Mouse (Mus musculus) fat pad, adult 2 months (tissue): ENCODE data around the gene Ssr2.

Experiments used
- DNase-seq: peaks from one replicate; pipeline ENCODE4 v3.0.0-alpha.2; 2011; ENCODE audit warnings: low read depth, low spot score; ENCODE audit errors: extremely low read depth

The Ssr2 gene

GRCm38 (mm10) chr3:88541622-88542401 lies 33.9 kb upstream of the Ssr2 start:
- DNase-seq: no peak

GRCm38 (mm10) chr3:88542486-88542885 lies 33.2 kb upstream of the Ssr2 start:
- DNase-seq: no peak

DNA sequence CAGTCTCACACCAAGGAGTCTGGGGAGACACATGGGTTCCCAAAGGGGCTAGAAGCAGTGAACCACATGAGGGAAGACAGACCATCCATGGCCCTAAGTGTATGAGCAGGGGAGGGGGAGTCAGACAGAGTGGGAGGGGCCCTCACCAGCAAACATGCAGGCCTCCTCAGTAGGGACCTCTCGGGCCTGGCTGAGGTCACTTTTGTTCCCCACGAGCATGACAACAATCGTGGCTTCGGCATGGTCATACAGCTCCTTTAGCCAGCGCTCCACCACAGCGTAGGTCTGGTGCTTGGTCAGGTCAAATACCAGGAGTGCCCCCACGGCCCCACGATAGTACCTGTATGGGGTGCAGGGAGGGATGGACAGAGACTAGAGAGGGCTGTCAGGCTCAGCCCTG lies 32.5 kb upstream of the Ssr2 start:
- DNase-seq: no peak

DNA sequence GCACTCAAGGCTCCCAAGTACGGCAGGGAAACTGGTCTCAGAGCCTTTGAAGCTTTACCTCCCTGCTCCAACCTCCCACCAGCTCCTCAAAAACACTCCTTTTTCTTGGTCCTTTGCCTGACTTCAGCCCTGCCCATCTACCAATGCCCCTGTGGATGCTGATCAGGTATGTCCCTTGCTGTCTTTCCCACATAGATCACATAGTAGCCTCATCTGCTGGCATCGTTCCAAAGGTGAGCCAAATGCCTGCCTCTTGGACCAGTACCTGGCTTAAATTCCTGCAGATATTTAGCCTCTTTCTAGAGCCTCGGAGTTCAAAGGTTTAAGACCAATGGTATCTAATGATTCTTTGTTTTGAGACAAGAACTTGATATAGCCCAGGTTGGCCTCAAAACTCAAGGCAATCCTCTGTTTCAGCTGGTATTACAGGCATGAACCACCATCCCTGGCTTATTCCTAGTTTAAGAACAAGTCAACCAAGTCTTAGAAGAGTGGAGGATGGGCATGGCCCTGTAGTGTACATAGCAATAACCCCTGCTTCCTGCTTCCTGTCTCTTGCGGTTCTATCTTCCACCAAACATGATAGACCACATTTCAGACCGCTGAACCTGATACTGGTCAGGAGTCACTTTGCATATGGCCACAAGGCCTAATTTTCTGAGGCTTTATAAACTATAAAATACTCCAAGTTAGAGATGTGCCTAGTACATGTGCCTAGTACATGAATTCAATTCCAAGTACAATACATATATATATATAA lies 31.8 kb upstream of the Ssr2 start:
- DNase-seq: no peak

- no peak for DNase-seq
These were observed 31.2 kb upstream of the Ssr2 start for GRCm38 (mm10) chr3:88544514-88544913.

GRCm38 (mm10) chr3:88544955-88545591 lies 30.6 kb upstream of the Ssr2 start:
- no peak for DNase-seq

- DNase-seq: no peak
These were observed 28.8 kb upstream of the Ssr2 start for GRCm38 (mm10) chr3:88546674-88547418.

DNA sequence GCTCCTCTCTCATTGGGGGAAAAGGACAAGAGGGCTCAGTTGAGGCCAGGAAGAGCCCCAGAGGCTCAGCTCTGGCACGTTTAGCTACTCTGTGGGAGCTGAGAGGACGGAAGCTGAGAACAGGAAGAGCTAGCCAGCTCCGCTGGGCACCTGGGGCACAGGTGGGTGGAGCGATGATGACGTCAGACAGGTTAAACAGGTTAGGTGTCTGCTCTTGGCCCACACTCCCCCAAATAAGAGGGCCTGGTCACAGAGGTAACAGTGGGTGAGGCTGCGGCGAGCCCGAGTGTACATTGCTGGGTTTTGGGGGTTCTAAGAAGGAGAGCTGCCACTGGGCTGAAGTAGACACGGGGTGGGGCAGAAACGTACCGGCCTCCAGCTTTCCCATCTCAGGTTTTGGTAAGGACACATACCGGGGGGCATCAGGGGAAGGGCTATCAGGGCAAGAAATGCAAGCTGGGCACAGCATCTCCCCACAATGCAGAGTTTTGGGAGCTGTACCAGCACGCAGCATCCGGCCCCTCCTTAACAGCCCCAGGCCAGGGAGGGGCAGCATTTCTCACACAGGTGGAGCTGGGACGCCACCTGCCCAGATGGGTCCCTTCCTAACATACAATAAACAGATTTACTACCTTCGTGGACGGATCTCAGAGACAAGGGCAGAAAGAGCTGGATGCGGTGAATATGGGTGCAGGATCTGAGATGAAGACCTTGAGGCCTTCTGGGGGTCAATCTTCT lies 27.3 kb upstream of the Ssr2 start, which contains the start of gene Rab25:
Gene Rab25, minus strand, starts transcription at position 121 of the 738 bp plus-strand sequence.
- DNase-seq: peak; percentile 76

DNA sequence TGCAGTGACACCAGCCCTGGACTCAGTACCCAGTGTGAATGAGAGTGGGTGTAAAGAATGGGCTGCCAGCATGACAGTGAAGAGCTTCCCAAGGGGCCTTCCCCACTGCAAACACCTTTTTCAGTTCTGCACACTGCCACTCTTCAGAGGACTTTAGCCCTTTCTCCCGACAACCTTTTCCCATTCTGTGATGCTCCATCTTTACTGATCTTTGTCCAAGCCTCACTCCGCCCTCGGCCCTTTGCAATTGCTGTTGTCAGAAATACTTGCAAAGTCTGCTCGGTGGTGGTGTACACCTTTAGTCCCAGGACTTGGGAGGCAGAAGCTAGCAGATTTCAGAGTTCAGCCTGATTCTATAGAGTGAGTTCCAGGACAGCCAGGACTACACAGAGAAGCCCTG lies 24.1 kb upstream of the Ssr2 start:
- DNase-seq: no peak

DNA sequence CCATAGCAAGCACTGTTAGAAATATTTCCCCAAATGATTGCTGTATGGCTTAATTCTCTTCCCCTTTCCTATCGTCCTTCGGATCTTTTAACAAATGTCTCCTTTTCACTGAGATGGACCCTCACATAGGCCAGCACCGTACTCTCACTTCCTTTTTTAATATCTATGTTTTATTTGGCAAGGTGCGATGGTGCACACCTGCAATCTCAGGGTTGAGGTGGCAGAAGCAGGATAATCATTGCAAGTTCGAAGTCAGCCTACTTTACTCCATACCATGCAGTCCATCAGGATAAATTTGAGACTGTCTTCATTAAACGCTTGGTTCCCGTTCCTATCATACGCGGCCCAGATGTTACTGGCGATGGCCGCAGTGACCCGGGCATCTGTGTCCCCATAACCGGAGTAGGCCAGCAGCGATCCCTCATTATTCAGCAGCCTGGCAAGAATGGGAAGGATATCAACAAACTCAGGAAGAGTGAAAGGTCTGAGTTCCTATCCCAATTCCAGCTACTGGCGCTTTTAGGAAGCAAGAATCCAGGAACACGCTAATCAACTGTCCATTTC lies 23.5 kb upstream of the Ssr2 start:
- DNase-seq: no peak

GRCm38 (mm10) chr3:88552676-88553524 lies 22.8 kb upstream of the Ssr2 start, which contains the start of gene Lamtor2:
Gene Lamtor2, minus strand, starts transcription at chr3:88553074.
- DNase-seq: peak; percentile 80

- DNase-seq: no peak
These were observed 22.2 kb upstream of the Ssr2 start, which contains the start of gene Ubqln4 for GRCm38 (mm10) chr3:88553525-88553879. Gene Ubqln4, plus strand, starts transcription at chr3:88553758.

DNA sequence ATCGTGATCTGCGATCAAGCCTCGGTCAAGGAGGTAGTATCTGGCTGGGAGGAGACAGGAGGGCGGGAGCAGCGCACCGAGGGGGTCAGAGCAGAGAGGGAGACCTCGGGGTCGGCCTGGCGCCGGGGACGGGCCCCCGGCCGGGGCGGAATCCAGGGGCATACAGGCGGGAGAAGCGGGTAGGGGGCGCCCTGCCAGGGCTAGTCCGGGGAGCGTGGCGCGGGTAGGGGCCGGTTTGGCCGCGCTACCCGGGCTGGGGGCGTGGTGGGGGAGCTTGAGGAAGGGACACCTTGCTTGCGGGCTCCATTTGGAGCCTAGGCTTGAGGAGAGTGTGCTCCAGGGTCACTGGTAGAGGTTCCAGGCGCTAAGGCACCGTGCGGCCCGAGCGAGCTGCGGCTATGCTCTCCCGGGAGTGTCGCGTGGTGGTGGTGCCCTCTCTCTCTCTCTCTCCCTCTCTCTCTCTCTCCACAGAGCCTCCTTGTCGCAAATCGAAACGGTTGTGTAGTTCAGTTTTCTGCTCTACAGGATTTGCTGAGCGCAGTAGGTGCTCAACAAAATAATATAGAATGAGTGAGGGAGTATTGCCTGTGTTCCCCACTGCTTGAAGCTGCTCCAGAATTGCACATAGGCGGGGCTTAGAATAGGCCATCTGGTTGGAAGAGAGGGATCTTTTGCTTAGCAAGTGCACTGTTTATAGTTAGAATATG lies 21.6 kb upstream of the Ssr2 start:
- DNase-seq: no peak

DNA sequence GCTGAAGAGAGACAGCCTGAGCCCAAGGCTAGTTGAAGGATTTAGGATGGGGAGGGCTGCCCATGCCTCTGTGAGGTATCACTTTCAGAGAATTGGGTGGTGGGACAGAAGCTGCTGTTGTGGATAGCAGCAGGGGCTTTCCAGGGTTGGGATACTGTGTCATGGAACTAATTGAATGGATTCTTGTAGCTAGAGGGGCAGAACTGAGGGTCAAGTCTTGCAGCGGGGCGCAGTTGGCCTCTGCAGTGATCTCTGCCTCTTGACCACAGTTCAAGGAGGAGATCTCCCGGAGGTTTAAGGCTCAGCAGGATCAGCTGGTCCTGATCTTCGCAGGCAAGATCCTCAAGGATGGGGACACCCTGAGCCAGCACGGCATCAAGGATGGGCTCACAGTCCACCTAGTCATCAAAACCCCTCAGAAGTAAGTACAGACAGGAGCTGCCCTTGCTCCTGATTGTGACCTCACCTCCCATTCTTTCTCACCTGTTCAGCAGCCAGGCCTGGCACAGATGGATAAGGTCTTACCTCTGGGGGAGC lies 20.5 kb upstream of the Ssr2 start:
- DNase-seq: no peak

GRCm38 (mm10) chr3:88555731-88556130 lies 19.9 kb upstream of the Ssr2 start:
- no peak for DNase-seq

DNA sequence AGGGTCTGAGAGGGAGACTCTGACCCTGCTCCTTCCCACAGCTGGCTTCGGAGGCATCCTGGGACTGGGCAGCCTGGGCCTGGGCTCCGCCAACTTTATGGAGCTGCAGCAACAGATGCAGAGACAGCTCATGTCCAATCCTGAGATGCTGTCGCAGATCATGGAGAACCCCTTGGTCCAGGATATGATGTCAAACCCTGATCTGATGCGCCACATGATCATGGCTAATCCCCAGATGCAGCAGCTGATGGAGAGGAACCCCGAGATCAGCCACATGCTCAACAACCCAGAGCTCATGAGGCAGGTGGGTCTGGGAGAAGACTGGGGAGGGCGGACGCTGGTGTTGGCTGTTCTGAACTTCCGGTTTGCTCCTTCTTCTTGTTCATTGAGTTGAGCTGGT lies 19.1 kb upstream of the Ssr2 start:
- DNase-seq: no peak

DNA sequence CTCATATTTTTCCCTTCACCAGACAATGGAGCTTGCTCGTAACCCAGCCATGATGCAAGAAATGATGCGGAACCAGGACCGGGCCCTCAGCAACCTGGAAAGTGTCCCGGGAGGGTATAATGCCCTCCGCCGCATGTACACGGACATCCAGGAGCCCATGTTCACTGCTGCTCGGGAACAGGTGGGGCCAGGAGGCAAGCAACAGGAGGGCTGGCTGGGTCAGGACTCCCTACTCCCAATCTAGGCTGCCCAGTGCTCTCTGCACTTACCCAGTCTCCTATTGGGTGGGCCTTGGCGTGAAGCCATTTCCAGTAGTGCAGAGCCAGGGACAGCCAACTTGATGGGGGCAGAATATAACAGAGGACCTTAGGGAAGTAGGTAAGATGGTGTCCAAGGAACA lies 16.1 kb upstream of the Ssr2 start:
- no peak for DNase-seq

GRCm38 (mm10) chr3:88561989-88562388 lies 13.7 kb upstream of the Ssr2 start:
- no peak for DNase-seq
